Mouse (Mus musculus): ENCODE results near the gene Macrod2. TPM values are rescaled to one million over a fixed set of nuclear protein-coding genes. Genes with fewer than 3 reads are reported as not detected.

Macrod2 gene
- 28.7 and 32.0 TPM in 2 replicates for polyA plus RNA-seq (2015; fragmentation: Nextera tagmentation; extraction: Ambion mirVana)

DNA sequence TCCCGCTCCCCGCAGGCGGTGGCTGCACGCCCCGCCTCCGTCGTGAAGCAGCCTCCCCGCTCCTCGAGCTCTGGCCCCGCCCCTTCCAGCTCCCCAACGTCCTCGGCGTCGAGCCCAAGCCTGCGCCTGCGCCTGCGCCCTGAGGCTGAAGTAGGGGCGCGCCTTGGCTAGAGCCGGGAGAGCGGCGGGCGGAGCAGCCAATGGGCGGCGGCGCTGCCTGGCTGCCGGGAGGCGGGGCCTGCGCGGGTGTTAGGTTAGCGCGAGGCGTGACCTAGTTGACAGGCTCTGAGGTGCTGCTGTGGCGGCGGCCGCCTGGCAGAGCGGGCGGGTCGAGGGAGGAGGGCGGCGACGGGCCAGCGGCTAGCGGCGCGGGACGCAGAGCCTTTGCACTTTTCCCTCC, at the start of gene Macrod2:
Gene Macrod2, plus strand, starts transcription at position 131 of the 400 bp plus-strand sequence.
- H3K4me1 ChIP-seq (ENCODE audit: insufficient read depth, low read length) = 0 out of 2 replicates have a peak, but pooled peaks cover 4% of the 10 kb centered on the region
- ATAC-seq (ENCODE audit: low FRiP score, low TSS enrichment) = peak; percentile 100
- H3K36me3 ChIP-seq (ENCODE audit: insufficient read depth, low read length) = no peaks in the 10 kb centered on the region
- WGBS = under 1% methylated on average over 41 of the region's 47 CpGs
- H3K9me3 ChIP-seq (ENCODE audit: low read length) = no peaks in the 10 kb centered on the region
- no peaks in the 10 kb centered on the region for H3K27me3 ChIP-seq (ENCODE audit: insufficient read depth, low read length)
- H3K9ac ChIP-seq (replicated peaks; ENCODE audit: low read length) = peak within 1 kb of the TSS; percentile 73
- H3K27ac ChIP-seq (ENCODE audit: low read length) = no peak within 1 kb of the TSS
- peak within 1 kb of the TSS; percentile 95 for H3K4me2 ChIP-seq (replicated peaks; ENCODE audit: low read depth, low read length)
- peak within 1 kb of the TSS; percentile 81 for H3K4me3 ChIP-seq (ENCODE audit: low read length)

DNA sequence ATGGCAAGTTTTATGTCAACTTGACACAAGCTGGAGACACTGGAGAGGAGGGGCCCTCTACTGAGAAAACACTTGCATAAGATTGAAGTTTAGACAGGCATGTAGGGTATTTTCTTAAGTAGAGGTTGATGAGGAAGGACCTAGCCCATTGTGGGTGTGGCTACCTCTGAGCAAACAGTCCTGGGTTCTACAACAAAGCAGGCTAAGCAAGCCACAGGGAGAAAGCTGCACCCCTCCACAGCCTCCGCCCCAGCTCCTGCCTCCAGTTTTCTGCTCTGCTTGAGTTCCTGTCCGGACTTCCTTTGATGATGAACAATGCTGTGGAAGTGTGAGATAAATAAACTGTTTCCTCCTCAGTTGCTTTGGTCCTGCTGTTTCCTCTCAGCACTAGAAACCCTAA, 35.2 kb upstream of the Macrod2 start:
- no peaks in the 10 kb centered on the region for H3K4me1 ChIP-seq (ENCODE audit: insufficient read depth, low read length)
- no peaks in the 10 kb centered on the region for H3K27me3 ChIP-seq (ENCODE audit: insufficient read depth, low read length)
- no peak overlapping the region for H3K27ac ChIP-seq (ENCODE audit: low read length)
- H3K4me3 ChIP-seq (ENCODE audit: low read length) = no peak overlapping the region
- H3K36me3 ChIP-seq (ENCODE audit: insufficient read depth, low read length) = no peaks in the 10 kb centered on the region
- H3K4me2 ChIP-seq (replicated peaks; ENCODE audit: low read depth, low read length) = no peak overlapping the region
- no peak overlapping the region for H3K9ac ChIP-seq (replicated peaks; ENCODE audit: low read length)
- 31% methylated on average over 2 of the region's 2 CpGs for WGBS
- peak; percentile 89 for ATAC-seq (ENCODE audit: low FRiP score, low TSS enrichment)
- H3K9me3 ChIP-seq (ENCODE audit: low read length) = no peaks in the 10 kb centered on the region

DNA sequence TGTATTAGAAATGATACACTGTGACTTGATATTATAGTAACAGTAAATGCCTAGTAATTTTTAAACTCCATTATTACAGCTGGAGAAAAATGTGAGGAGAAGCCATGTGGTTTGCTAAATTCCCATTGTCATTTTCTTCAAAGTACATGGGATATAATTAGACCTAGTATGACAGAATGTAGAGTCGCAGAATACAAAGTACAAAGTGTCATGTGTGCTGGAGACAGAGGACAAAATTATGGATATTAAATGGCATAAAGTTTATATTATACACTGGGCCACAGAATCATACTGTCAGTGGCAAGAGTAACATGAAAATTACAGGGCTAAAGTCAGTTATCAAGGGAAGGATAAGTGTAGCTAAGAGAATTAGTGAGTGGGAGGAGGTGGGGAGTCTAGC, 30.3 kb upstream of the Macrod2 start:
- WGBS = 86% methylated on average over 1 of the region's 1 CpGs
- Histone ChIP-seq H3K9me3 (ENCODE audit: low read length) (no peaks in the 10 kb centered on the region), H3K36me3 (ENCODE audit: insufficient read depth, low read length) (no peaks in the 10 kb centered on the region), H3K4me1 (ENCODE audit: insufficient read depth, low read length) (no peaks in the 10 kb centered on the region), H3K4me2 (replicated peaks; ENCODE audit: low read depth, low read length) (no peak overlapping the region), H3K4me3 (ENCODE audit: low read length) (no peak overlapping the region), H3K9ac (replicated peaks; ENCODE audit: low read length) (no peak overlapping the region), H3K27ac (ENCODE audit: low read length) (no peak overlapping the region), H3K27me3 (ENCODE audit: insufficient read depth, low read length) (no peaks in the 10 kb centered on the region)
- ATAC-seq (ENCODE audit: low FRiP score, low TSS enrichment) = no peak

DNA sequence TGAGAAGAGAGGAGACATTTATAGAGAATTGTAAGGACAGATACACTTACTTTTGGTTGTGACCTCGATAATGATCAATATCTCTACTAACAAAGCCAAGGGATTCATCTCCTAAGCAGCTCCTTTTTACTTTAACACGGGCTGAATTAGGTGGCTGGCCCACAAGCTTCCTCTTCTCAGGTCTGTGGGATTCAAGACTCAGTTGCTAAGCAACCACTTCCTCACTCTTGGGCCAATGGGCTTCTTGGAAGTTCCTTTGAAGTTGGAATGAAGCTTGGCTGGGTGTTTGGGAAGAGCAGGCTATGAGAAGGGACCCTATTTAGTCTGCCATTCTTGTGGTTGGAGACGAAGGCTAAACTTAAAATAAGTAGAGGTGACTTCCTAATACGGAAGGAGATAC, 5.6 kb upstream of the Macrod2 start, which contains the start of gene Sel1l2:
Gene Sel1l2, minus strand, starts transcription at position 182 of the 400 bp plus-strand sequence.
- Histone ChIP-seq H3K27me3 (ENCODE audit: insufficient read depth, low read length) (no peaks in the 10 kb centered on the region), H3K9ac (replicated peaks; ENCODE audit: low read length) (no peak within 1 kb of the TSS), H3K4me1 (ENCODE audit: insufficient read depth, low read length) (no peaks in the 10 kb centered on the region), H3K27ac (ENCODE audit: low read length) (no peak within 1 kb of the TSS), H3K4me3 (ENCODE audit: low read length) (no peak within 1 kb of the TSS), H3K9me3 (ENCODE audit: low read length) (no peaks in the 10 kb centered on the region), H3K4me2 (replicated peaks; ENCODE audit: low read depth, low read length) (no peak within 1 kb of the TSS), H3K36me3 (ENCODE audit: insufficient read depth, low read length) (no peaks in the 10 kb centered on the region)
- ATAC-seq (ENCODE audit: low FRiP score, low TSS enrichment) = no peak
- WGBS = 28% methylated on average over 4 of the region's 4 CpGs

DNA sequence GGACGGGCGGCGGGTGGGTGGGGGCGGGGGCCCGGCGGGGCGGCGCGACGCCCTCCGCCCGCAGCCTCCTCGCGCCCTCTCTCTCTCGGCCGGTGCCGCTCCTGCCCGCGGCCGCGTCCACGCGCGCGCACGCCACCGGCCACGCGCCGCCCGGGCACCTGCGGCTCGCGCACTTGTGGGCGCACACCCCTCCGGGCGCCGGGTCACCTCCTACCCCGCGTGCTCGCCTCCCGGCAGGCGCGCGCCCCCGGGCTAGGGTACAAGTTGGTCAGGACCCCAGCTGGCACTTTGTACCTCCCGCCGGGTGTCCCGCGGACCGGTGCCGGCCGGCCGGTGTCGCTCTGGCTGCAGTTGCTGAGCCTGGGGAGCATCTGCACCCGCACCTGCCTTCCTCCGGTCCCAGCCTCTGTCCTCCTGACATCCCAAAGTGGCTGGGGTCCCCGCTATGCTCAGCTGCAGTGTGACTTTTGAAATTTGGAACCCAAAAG, 679 bp downstream of the Macrod2 start:
- Histone ChIP-seq H3K4me1 (ENCODE audit: insufficient read depth, low read length) (0 out of 2 replicates have a peak, but pooled peaks cover 4% of the 10 kb centered on the region), H3K27me3 (ENCODE audit: insufficient read depth, low read length) (no peaks in the 10 kb centered on the region), H3K4me2 (replicated peaks; ENCODE audit: low read depth, low read length) (peak overlapping the region; percentile 95), H3K27ac (ENCODE audit: low read length) (no peak overlapping the region), H3K9me3 (ENCODE audit: low read length) (no peaks in the 10 kb centered on the region), H3K9ac (replicated peaks; ENCODE audit: low read length) (peak overlapping the region; percentile 73), H3K36me3 (ENCODE audit: insufficient read depth, low read length) (no peaks in the 10 kb centered on the region), H3K4me3 (ENCODE audit: low read length) (peak overlapping the region; percentile 81)
- 0% methylated on average over 37 of the region's 58 CpGs for WGBS
- peak; percentile 71 for ATAC-seq (ENCODE audit: low FRiP score, low TSS enrichment)

DNA sequence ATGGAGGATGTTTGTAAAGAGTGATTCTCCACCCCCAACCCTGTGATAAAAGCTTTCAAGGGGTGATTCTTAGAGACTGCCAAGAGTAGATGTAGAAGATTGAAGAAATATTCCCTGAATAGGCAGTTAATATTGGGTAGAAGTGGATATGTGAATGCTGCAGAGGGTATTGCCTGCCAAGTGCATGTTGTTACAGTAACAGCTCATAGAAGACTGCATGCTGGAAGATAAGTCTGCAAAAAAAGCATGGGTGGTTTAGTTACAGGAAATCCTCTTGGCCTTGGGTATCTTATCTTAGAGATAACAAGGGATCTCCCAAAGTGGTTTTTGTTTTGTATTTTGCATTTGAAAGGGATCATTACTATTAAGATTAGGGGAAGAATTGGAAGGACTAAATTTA, 30.7 kb downstream of the Macrod2 start:
- no peak overlapping the region for H3K9ac ChIP-seq (replicated peaks; ENCODE audit: low read length)
- H3K27ac ChIP-seq (ENCODE audit: low read length) = no peak overlapping the region
- ATAC-seq (ENCODE audit: low FRiP score, low TSS enrichment) = no peak
- no peaks in the 10 kb centered on the region for H3K4me1 ChIP-seq (ENCODE audit: insufficient read depth, low read length)
- no peaks in the 10 kb centered on the region for H3K36me3 ChIP-seq (ENCODE audit: insufficient read depth, low read length)
- no peaks in the 10 kb centered on the region for H3K9me3 ChIP-seq (ENCODE audit: low read length)
- H3K4me3 ChIP-seq (ENCODE audit: low read length) = no peak overlapping the region
- H3K4me2 ChIP-seq (replicated peaks; ENCODE audit: low read depth, low read length) = no peak overlapping the region
- H3K27me3 ChIP-seq (ENCODE audit: insufficient read depth, low read length) = no peaks in the 10 kb centered on the region

DNA sequence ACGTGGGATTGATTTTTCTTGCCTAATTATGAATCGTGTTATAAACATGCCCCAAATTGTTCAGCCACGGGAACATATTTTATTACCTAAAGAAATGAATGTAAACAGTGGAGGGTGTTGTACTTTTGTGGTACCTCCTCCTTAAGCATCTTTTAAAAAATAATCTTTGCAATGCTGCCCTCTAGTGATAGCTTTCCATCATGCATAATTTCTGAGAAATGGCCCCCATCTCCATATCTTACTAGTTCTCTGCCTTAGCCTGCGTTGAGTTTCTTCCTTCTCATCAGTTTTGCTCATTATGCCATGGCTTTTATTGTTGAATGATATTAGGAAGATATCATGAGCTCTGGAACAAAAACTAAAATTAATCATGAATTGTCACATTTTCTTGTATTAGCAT, 32.2 kb downstream of the Macrod2 start:
- H3K27ac ChIP-seq (ENCODE audit: low read length) = no peak overlapping the region
- H3K27me3 ChIP-seq (ENCODE audit: insufficient read depth, low read length) = no peaks in the 10 kb centered on the region
- H3K4me1 ChIP-seq (ENCODE audit: insufficient read depth, low read length) = no peaks in the 10 kb centered on the region
- WGBS = 25% methylated on average over 4 of the region's 4 CpGs
- no peaks in the 10 kb centered on the region for H3K36me3 ChIP-seq (ENCODE audit: insufficient read depth, low read length)
- no peaks in the 10 kb centered on the region for H3K9me3 ChIP-seq (ENCODE audit: low read length)
- no peak overlapping the region for H3K4me3 ChIP-seq (ENCODE audit: low read length)
- ATAC-seq (ENCODE audit: low FRiP score, low TSS enrichment) = peak; percentile 51; the same call in 1 of the 2 replicates
- H3K9ac ChIP-seq (replicated peaks; ENCODE audit: low read length) = no peak overlapping the region
- H3K4me2 ChIP-seq (replicated peaks; ENCODE audit: low read depth, low read length) = no peak overlapping the region

DNA sequence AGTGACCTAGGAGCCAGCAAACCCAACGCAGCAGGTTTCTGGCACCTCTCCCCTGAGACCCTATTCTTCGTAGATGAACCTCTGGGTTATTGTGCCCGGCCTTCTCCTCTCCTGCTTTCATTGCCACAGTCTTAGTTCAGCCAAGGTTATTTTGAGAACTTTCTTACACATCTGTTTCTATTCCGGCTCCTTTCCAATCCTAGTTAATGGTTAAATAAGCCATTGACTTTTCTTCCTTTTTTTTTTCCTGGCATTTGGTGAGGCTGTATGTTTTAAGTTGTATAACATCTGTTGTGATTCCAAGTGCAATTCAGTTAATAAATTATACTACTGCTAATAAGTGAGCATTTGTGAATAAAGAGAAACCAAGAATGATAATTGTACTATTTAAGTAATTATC, 44.0 kb downstream of the Macrod2 start:
- ATAC-seq (ENCODE audit: low FRiP score, low TSS enrichment) = no peak
- 71% methylated on average over 4 of the region's 4 CpGs for WGBS
- H3K4me3 ChIP-seq (ENCODE audit: low read length) = no peak overlapping the region
- no peaks in the 10 kb centered on the region for H3K4me1 ChIP-seq (ENCODE audit: insufficient read depth, low read length)
- H3K27ac ChIP-seq (ENCODE audit: low read length) = no peak overlapping the region
- H3K9me3 ChIP-seq (ENCODE audit: low read length) = no peaks in the 10 kb centered on the region
- no peaks in the 10 kb centered on the region for H3K27me3 ChIP-seq (ENCODE audit: insufficient read depth, low read length)
- no peak overlapping the region for H3K4me2 ChIP-seq (replicated peaks; ENCODE audit: low read depth, low read length)
- H3K36me3 ChIP-seq (ENCODE audit: insufficient read depth, low read length) = no peaks in the 10 kb centered on the region
- no peak overlapping the region for H3K9ac ChIP-seq (replicated peaks; ENCODE audit: low read length)

DNA sequence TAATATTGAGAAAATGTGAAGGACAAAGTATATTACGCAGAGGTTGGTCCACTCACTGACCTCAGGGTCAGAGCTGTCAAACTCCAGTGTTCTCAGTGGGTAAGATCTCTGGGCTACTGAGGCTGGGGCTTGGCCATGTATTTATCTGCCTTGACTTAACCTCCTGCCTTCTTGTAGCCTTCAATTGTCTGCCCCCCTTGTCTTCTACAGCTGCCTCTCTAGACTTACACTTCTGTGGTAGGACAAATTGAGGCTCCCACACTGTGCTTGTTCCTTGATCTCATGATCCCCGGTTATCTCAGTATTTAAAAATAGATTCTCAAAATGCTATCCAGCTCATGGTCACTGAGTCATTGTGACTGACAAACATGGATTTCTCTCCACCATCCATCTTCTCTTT, 53.5 kb downstream of the Macrod2 start:
- Histone ChIP-seq H3K4me1 (ENCODE audit: insufficient read depth, low read length) (no peaks in the 10 kb centered on the region), H3K27ac (ENCODE audit: low read length) (no peak overlapping the region), H3K4me3 (ENCODE audit: low read length) (no peak overlapping the region), H3K27me3 (ENCODE audit: insufficient read depth, low read length) (no peaks in the 10 kb centered on the region), H3K9ac (replicated peaks; ENCODE audit: low read length) (no peak overlapping the region), H3K9me3 (ENCODE audit: low read length) (no peaks in the 10 kb centered on the region), H3K36me3 (ENCODE audit: insufficient read depth, low read length) (no peaks in the 10 kb centered on the region), H3K4me2 (replicated peaks; ENCODE audit: low read depth, low read length) (no peak overlapping the region)
- WGBS = 85% methylated on average over 2 of the region's 2 CpGs
- ATAC-seq (ENCODE audit: low FRiP score, low TSS enrichment) = no peak

DNA sequence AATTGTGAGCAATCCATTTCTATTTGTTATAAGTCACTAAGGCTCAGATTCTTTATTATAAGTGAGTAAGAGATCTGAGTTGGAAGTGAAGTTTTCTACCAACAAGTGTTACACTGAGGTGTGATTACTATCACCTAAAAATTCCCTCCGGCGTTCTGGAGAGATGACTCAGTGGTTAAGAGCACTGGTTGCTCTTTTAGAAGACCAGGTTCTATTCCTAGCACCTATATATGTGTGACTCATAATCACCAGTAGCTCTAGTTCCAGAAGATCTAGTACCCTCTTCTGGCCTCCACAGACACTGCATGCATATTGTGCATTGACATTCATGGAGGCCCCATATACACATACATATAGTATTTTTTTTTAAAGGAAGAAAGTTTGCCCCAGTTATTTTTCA, 80.7 kb downstream of the Macrod2 start:
- Histone ChIP-seq H3K4me3 (ENCODE audit: low read length) (no peak overlapping the region), H3K27ac (ENCODE audit: low read length) (no peak overlapping the region), H3K27me3 (ENCODE audit: insufficient read depth, low read length) (no peaks in the 10 kb centered on the region), H3K9ac (replicated peaks; ENCODE audit: low read length) (no peak overlapping the region), H3K36me3 (ENCODE audit: insufficient read depth, low read length) (no peaks in the 10 kb centered on the region), H3K9me3 (ENCODE audit: low read length) (no peaks in the 10 kb centered on the region), H3K4me1 (ENCODE audit: insufficient read depth, low read length) (no peaks in the 10 kb centered on the region), H3K4me2 (replicated peaks; ENCODE audit: low read depth, low read length) (no peak overlapping the region)
- ATAC-seq (ENCODE audit: low FRiP score, low TSS enrichment) = no peak
- 78% methylated on average over 2 of the region's 2 CpGs for WGBS

Data from kidney, embryonic 16.5 days (tissue).